Mouse (Mus musculus) hindbrain, embryonic 13.5 days (tissue): Measurements from ENCODE around the gene Vamp8. TPM values are rescaled to one million over a fixed set of nuclear protein-coding genes. Genes with fewer than 3 reads are reported as not detected.

Source experiments
- ATAC-seq: fragments of 200-750 bp; cut with Nextera tagmentation; 2 replicates; pipeline ENCODE4 v1.8.0; 2017; ENCODE audit warnings: moderate TSS enrichment; ENCODE audit not compliant: low FRiP score
- H3K27ac ChIP-seq: fragments of 300-500 bp; sonication (generic); 2 replicates; pipeline ENCODE4 v1.5.1; 2015; ENCODE audit warnings: inconsistent platforms, mild to moderate bottlenecking, moderate library complexity
- H3K27me3 ChIP-seq: fragments of 300-500 bp; sonication (generic); 2 replicates; pipeline ENCODE4 v1.6.1; 2015; ENCODE audit warnings: mild to moderate bottlenecking, inconsistent platforms
- H3K36me3 ChIP-seq: fragments of 300-500 bp; sonication (generic); 2 replicates; pipeline ENCODE4 v1.6.1; 2015; ENCODE audit warnings: mild to moderate bottlenecking, inconsistent platforms
- H3K4me1 ChIP-seq: fragments of 300-500 bp; sonication (generic); replicated peaks from 2 replicates; pipeline ENCODE4 v1.6.1; 2015; ENCODE audit warnings: inconsistent platforms
- H3K4me2 ChIP-seq: fragments of 300-500 bp; sonication (generic); 2 replicates; pipeline ENCODE4 v1.6.1; 2015; ENCODE audit warnings: inconsistent platforms, mild to moderate bottlenecking, moderate library complexity
- H3K4me3 ChIP-seq: fragments of 300-500 bp; sonication (generic); 2 replicates; pipeline ENCODE4 v1.5.1; 2015; ENCODE audit warnings: mild to moderate bottlenecking, inconsistent platforms
- H3K9ac ChIP-seq: fragments of 300-500 bp; sonication (generic); 2 replicates; pipeline ENCODE4 v1.6.1; 2015; ENCODE audit warnings: mild to moderate bottlenecking, inconsistent platforms
- H3K9me3 ChIP-seq: fragments of 300-500 bp; sonication (generic); 2 replicates; pipeline ENCODE4 v1.6.1; 2016; ENCODE audit warnings: inconsistent platforms
- WGBS: fragments of 180-500 bp; shearing (Covaris S2); methylation state at CpG from one replicate; pipeline ENCODE4 v1.1.7; 2015; 5-methylcytosine and 5-hydroxymethylcytosine counted together
- polyA plus RNA-seq: library from polyadenylated mRNA; unstranded; fragments of >200 nt; fragmentation: Nextera tagmentation; extraction: Ambion mirVana; gene quantifications from 2 replicates; pipeline ENCODE4 v1.2.1, GENCODE M21; 2015

Vamp8 gene
- 25.9 and 29.4 TPM in 2 replicates for polyA plus RNA-seq

DNA sequence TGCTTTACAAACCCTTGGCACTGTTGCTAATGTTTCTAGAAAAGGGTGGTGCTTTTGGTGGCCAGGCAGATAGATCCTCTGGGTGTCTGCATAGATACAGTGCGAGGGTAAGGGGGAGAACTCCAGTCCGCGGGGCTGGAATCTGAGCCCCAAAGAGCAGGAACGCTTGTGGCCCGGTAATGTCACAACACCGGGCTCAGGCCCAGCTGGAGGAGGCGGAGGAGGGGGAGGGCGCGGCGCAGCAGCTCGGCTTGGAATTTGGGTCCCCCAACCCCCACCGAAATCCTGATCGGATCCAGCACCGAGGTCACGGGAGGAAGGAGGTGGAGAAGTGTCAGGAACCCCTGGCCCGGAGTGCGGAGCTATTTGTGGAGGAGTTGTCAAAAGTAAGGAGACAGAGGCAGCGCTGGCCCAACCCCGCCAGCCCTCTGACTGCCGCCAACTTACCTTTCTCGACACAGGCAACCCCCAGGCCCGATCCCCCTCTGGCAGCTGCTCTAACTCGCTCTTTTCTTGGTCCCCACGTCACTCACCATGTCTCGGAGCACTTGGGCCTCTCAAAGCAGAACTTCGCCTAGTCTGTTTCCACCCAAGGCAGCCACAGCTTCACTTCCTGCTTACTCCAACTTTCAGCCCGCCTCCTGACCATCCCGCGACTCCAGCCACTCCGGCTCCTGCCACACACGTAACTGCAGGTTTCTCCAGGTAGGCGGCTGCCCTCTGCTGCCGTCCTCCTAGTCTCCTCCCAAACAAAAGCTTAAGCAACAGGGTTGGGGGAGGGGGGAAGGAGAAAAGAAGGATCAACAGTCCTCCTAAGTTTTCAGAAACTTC is at the start of gene Vamp8:
Gene Vamp8, minus strand, starts transcription at position 763 of the 831 bp plus-strand sequence.
- Histone ChIP-seq H3K4me3 (peak within 1 kb of the TSS; percentile 35), H3K27ac (peak within 1 kb of the TSS; percentile 55; the same call in 1 of the 2 replicates), H3K9ac (peak within 1 kb of the TSS; percentile 66), H3K4me1 (peaks cover 12% of the 10 kb centered on the region), H3K36me3 (no peaks in the 10 kb centered on the region), H3K9me3 (no peaks in the 10 kb centered on the region), H3K27me3 (peaks cover 32% of the 10 kb centered on the region), H3K4me2 (peak within 1 kb of the TSS; percentile 54)
- 2% methylated on average over 33 of the region's 33 CpGs for WGBS
- ATAC-seq, result 0 out of 2 replicates have a peak, but pooled peaks have one; percentile 49

DNA sequence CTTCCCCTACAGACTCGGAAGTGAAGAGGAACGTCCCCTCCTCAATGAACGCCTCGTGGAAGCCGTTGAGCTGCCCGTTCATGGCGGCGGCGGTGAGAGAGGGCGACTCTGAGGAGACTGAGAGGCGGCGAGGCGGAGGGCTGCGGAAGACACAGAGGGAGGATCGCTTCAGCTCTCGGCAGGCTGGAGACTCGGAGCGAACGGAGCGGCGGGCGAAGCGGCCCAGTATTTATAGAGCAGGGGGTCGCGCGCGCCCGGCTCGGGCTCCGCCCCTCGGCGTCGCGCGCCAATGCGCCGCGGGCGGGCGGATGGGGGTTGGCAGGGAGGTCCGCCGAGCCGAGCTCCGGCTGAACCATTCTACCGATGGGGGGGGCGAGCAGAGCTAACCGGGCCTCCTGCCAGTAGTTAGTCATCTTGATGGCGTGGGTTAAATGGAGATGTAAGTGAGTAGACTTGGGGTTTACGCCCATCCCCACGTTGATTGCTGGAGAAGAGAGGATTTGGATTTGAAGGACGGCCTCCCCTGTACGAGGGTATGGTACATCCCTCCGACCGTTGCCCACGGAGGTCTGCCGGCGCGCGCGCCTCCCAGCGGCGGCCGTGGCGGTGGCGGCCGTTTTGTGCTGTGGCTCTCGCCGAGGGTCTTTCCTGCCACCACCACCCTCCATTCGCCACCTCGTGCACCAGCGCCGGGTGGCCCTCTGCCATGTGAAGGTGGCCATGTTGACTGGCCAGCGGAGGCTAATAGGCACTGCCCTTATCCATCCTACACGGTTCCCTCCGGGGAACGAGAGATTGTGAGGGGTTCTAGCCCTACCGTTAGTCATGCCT is 49.1 kb upstream of the Vamp8 start, which contains the start of gene Mat2a:
Gene Mat2a, minus strand, starts transcription at position 204 of the 831 bp plus-strand sequence.
- Histone ChIP-seq H3K27ac (peak within 1 kb of the TSS; percentile 100), H3K9me3 (no peaks in the 10 kb centered on the region)
- WGBS, result under 1% methylated on average over 74 of the region's 77 CpGs

DNA sequence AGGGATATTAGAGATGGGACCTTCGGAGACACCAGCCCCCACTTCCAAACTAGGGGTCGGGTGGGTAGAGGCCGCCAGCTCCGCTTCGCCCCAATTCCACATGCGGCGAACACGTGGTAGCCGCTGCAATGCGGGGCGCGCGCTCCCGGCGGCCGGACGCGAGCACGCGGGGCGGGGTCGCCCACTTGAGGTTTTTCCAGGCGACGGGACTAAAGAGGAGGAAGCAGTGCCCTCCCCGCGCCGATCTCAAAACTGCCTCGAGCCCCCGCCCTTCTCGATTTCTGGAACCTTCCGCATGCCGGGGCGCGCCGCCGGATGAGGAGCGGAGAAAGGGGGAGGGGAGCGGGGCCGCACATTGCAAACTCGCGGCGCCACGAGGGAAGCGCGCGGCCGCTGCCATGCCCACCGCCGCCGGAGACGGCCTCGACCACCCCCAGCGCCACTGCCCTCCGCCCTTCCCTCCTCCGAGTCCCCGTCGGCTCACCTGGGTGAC is 48.4 kb upstream of the Vamp8 start:
- H3K4me1 ChIP-seq, result peaks cover 50% of the 10 kb centered on the region
- H3K36me3 ChIP-seq, result peaks cover 34% of the 10 kb centered on the region
- H3K9ac ChIP-seq, result peak overlapping the region; percentile 100
- no peaks in the 10 kb centered on the region for H3K27me3 ChIP-seq
- ATAC-seq, result peak; percentile 29
- H3K27ac ChIP-seq, result peak overlapping the region; percentile 100
- peak overlapping the region; percentile 97 for H3K4me2 ChIP-seq
- H3K9me3 ChIP-seq, result no peaks in the 10 kb centered on the region
- peak overlapping the region; percentile 98 for H3K4me3 ChIP-seq
- WGBS, result under 1% methylated on average over 56 of the region's 57 CpGs

More for the DNA sequence above, 49.1 kb upstream of the Vamp8 start, which contains the start of gene Mat2a:
- Histone ChIP-seq H3K9ac (peak within 1 kb of the TSS; percentile 100), H3K36me3 (peaks cover 28% of the 10 kb centered on the region), H3K4me3 (peak within 1 kb of the TSS; percentile 98), H3K4me1 (peaks cover 50% of the 10 kb centered on the region), H3K27me3 (no peaks in the 10 kb centered on the region), H3K4me2 (peak within 1 kb of the TSS; percentile 97)
- peak; percentile 93 for ATAC-seq

DNA sequence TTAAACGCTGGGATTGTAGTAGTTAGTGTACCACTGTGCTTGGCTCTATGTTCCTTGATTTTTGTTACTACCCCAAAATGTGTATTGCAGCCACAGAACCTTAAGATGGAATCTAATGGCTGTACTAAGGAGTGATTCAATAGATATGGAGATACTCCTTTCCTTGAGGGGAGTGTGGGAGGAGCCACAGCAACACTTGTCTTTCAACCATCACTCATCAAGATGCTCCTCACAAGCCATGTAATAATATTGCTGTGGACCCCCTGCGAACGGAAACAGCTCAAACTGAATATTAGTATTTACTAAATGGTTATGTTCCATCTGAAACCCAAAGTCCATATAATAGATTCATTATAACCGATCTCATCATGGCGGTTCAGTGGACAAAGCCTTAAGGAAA is 47.7 kb upstream of the Vamp8 start:
- H3K4me2 ChIP-seq, result peak overlapping the region; percentile 97
- WGBS, result 3% methylated on average over 5 of the region's 5 CpGs
- ATAC-seq, result no peak
- H3K4me3 ChIP-seq, result peak overlapping the region; percentile 98
- H3K27ac ChIP-seq, result peak overlapping the region; percentile 100; the same call in 1 of the 2 replicates
- H3K36me3 ChIP-seq, result peaks cover 41% of the 10 kb centered on the region
- no peaks in the 10 kb centered on the region for H3K9me3 ChIP-seq
- H3K9ac ChIP-seq, result peak overlapping the region; percentile 100
- peaks cover 50% of the 10 kb centered on the region for H3K4me1 ChIP-seq
- no peaks in the 10 kb centered on the region for H3K27me3 ChIP-seq

DNA sequence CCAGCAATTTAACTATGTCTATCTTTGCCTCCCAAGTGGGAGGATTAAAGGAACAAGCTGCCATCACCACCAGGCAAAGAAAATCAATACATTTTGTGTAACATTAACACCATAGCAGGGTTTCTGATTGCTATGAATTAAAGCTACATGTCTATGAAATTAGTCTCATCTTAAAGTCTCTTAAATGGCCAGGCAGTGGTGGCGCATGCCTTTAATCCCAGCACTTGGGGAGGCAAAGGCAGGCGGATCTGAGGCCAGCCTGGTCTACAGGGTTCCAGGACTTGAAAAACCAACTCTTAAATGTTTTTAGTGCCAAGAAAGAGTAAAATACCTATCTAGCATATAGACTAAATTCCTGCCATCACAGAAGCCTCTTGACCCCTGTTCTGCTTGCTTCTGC is 41.6 kb upstream of the Vamp8 start:
- Histone ChIP-seq H3K4me3 (no peak overlapping the region), H3K4me2 (no peak overlapping the region), H3K27me3 (no peaks in the 10 kb centered on the region), H3K4me1 (peaks cover 26% of the 10 kb centered on the region), H3K9ac (no peak overlapping the region), H3K36me3 (peaks cover 86% of the 10 kb centered on the region), H3K9me3 (no peaks in the 10 kb centered on the region), H3K27ac (0 out of 2 replicates have a peak overlapping the region, but pooled peaks have one; percentile 23)
- 85% methylated on average over 2 of the region's 2 CpGs for WGBS
- no peak for ATAC-seq

DNA sequence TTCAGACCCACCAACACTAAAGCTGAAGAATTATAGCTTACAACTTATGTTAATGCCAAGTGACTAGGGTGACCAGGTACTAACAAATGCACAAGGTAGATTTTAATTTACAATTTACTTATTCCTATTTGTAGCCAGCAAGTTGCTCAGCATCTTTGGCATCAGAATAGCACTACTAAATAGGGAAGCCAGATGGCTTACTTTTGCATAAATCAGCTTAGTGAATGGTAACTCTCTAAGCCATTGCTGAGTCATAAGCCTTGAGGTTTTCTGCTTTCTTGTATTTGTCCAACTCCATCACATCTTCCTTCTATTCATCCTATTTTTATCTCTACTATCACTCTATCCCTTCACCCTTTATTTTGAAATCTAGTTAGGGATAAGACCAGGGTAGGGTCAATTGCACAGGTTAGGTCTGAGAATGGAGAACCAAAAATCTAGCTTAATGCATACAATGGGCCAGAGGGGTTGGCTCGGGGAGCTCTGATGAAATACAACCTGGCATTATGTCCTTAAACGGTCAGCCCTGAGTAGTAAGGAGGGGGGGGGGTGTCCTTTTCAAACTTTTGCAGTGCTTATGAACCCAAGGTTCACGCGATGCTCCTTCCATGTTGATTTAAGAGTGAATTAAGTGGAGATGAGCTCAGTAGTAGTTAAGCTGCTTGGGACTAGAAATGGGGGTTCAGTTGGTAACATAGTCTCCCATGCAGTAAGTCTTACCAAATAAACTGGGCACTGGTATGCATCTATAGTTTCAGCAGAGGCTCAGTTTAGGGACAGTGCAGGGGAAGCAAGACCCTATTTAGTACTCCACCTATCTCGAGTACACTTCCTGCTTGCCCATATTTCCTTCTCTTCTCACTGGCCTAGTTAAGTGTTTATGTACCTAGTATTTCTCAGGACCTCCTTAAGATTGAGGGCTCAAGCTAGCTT is 40.8 kb upstream of the Vamp8 start:
- Histone ChIP-seq H3K36me3 (peaks cover 85% of the 10 kb centered on the region), H3K27ac (peak overlapping the region; percentile 35; the same call in 1 of the 2 replicates), H3K4me1 (peaks cover 17% of the 10 kb centered on the region), H3K4me2 (no peak overlapping the region), H3K9me3 (no peaks in the 10 kb centered on the region), H3K9ac (no peak overlapping the region), H3K27me3 (no peaks in the 10 kb centered on the region), H3K4me3 (no peak overlapping the region)
- ATAC-seq, result peak; percentile 28; the same call in 1 of the 2 replicates
- 40% methylated on average over 5 of the region's 5 CpGs for WGBS

DNA sequence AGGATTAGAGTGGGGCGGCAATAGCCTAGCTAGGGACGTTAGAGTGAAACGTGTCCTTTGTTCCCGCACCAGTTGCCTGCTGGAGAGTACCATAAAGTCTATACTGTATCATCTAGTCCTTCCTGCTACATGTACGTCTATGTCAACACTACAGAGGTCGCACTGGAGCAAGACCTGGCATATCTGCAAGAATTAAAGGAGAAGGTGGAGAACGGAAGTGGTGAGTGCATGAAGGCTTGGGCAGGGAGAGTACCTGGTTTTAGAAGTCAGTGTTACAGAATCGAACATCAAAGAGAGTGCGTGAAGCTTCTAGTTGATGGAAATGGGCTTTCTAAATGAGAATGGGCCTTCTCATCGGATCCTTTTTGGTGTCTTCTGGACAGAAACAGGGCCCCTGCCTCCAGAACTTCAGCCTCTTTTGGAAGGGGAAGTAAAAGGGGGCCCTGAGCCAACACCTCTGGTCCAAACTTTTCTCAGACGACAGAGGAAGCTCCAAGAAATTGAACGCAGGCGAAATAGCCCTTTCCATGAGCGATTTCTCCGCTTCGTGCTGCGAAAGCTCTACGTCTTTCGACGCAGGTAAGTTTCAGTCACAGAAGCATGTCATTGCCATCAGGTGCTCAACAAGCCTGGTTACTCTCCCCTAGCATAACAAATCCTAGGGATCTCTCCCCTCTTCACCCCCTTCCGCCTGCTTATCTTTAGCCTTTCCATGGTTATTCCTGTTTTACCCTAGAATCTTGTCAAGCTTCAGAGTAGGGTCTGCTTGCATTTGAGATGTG is 38.7 kb upstream of the Vamp8 start:
- Histone ChIP-seq H3K4me1 (peaks cover 4% of the 10 kb centered on the region; the same call in 1 of the 2 replicates), H3K4me2 (no peak overlapping the region), H3K9me3 (no peaks in the 10 kb centered on the region), H3K36me3 (peaks cover 85% of the 10 kb centered on the region), H3K4me3 (no peak overlapping the region), H3K9ac (no peak overlapping the region), H3K27ac (no peak overlapping the region), H3K27me3 (no peaks in the 10 kb centered on the region)
- no peak for ATAC-seq
- 92% methylated on average over 21 of the region's 21 CpGs for WGBS

DNA sequence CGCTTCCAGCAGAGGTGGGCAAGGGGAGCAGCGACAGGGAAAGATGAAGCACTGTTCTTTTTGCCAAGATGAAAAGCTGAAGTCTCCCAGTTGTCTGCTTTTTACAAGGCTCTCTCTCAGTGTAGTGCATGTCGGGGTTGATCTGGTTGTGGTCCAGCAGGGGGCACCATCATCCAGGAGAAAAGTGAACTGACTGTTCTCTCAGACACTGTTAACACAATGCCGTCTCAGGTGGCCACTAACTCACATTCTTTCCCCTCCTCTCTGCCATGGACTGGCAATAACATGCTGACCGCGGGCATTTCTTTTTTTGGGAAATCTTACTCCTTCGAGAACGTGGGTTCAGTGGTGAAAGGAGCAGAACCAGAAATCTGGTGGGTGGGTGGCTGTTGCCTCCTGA is 37.5 kb upstream of the Vamp8 start:
- Histone ChIP-seq H3K4me2 (no peak overlapping the region), H3K36me3 (peaks cover 86% of the 10 kb centered on the region), H3K4me1 (peaks cover 4% of the 10 kb centered on the region; the same call in 1 of the 2 replicates), H3K9me3 (no peaks in the 10 kb centered on the region), H3K27me3 (no peaks in the 10 kb centered on the region), H3K27ac (peak overlapping the region; percentile 40; the same call in 1 of the 2 replicates), H3K9ac (no peak overlapping the region), H3K4me3 (no peak overlapping the region)
- 33% methylated on average over 8 of the region's 8 CpGs for WGBS
- peak; percentile 87 for ATAC-seq

DNA sequence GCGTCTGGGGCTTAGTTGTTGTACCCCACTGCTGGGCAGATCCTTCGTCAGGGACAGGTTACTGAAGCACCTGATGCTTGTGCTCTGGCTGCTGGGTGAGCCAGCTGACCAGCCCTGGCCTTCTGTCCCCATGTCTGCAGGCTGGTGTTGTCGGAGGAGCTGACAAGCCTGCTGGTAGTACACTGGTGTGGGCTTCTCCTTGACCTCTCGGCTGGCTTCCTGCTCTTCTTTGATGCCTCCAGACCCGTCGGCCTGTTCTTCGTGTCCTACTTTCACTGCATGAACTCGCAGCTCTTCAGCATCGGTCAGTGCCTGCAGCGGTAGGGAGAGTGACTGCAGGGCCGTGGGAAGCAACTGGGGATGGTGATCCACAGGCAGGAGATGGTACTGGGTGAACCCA is 35.1 kb upstream of the Vamp8 start:
- peaks cover 85% of the 10 kb centered on the region for H3K36me3 ChIP-seq
- H3K9me3 ChIP-seq, result no peaks in the 10 kb centered on the region

DNA sequence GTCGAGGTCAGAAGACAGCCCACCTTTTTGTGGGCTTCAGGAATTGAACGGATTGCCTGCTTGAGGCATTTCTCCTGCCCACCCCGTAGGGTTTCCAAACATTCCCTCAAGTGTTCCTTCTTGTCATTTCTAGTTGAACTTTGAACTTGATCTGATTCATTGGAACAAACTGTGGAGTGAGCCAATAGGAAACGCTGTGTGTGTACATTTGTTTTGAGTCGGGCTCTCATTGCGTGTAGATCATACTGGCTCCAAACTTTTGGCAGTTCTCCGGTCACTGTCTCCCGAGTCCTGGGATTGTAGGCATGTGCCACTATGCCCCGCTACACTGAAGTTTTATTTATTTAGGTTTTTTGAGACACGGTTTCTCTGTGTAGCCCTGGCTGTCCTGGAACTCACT is 30.4 kb upstream of the Vamp8 start:
- ATAC-seq, result no peak
- Histone ChIP-seq H3K36me3 (peaks cover 88% of the 10 kb centered on the region), H3K9me3 (no peaks in the 10 kb centered on the region), H3K27me3 (no peaks in the 10 kb centered on the region), H3K4me3 (no peak overlapping the region), H3K27ac (no peak overlapping the region), H3K4me1 (peaks cover 4% of the 10 kb centered on the region), H3K4me2 (no peak overlapping the region), H3K9ac (no peak overlapping the region)
- 95% methylated on average over 10 of the region's 10 CpGs for WGBS

More for the DNA sequence above, 35.1 kb upstream of the Vamp8 start:
- Histone ChIP-seq H3K4me1 (peaks cover 4% of the 10 kb centered on the region; the same call in 1 of the 2 replicates), H3K9ac (peak overlapping the region; percentile 8; the same call in 1 of the 2 replicates), H3K27me3 (no peaks in the 10 kb centered on the region), H3K27ac (no peak overlapping the region), H3K4me3 (no peak overlapping the region), H3K4me2 (no peak overlapping the region)
- ATAC-seq, result no peak
- WGBS, result 95% methylated on average over 11 of the region's 11 CpGs
